17 mouse cellular contexts compared by ENCODE assay signal in genomic region chr6:43674986-43675760, GRCm38 (mm10). TPM values are rescaled to one million over a fixed set of nuclear protein-coding genes. Genes with fewer than 3 reads are reported as not detected.
DNase-seq lines count a peak whose midpoint lies in the region; ATAC-seq and TF ChIP-seq lines count a peak whose summit lies in the region.
"Had no signal": no experiment of that assay in that cellular context is flagged by ENCODE, and none has a peak within 500 bp of the region (broad histone marks: within the 10 kb centered on the region; RNA-seq: fewer than 3 reads in every experiment).

No protein-coding gene starts in this region.

- H3K4me2 ChIP-seq in forebrain, postnatal 0 days (ENCODE audit: low read depth) = no peak overlapping the region
- 0 out of 2 replicates have a peak overlapping the region, but pooled peaks have one; percentile 18 for H3K4me2 ChIP-seq in intestine, postnatal 0 days (replicated peaks; ENCODE audit: low read depth)
- H3K4me2 ChIP-seq: heart, embryonic 13.5 days; liver, embryonic 12.5 days had no signal

- no peaks in the 10 kb centered on the region for H3K27me3 ChIP-seq in forebrain, postnatal 0 days (ENCODE audit: insufficient read depth, low read length)
- H3K27me3 ChIP-seq in forebrain, embryonic 10.5 days (ENCODE audit: poor library complexity, severe bottlenecking) = no peaks in the 10 kb centered on the region
- H3K27me3 ChIP-seq in intestine, postnatal 0 days (replicated peaks; ENCODE audit: control insufficient read depth, insufficient read depth, low read length) = no peaks in the 10 kb centered on the region
- H3K27me3 ChIP-seq: heart, embryonic 13.5 days; liver, embryonic 12.5 days had no signal

- no peak for ATAC-seq in forebrain, postnatal 0 days
- ATAC-seq in intestine, postnatal 0 days = no peak
- ATAC-seq: liver, embryonic 12.5 days; Patski had no signal

- DNase-seq in forebrain, postnatal 0 days = peak; percentile 2
- DNase-seq in forebrain, embryonic 10.5 days (ENCODE audit: extremely low spot score, low spot score) = no peak
- DNase-seq in 3T3-L1 (ENCODE audit: low read depth, low spot score) = peak; percentile 8
- DNase-seq in kidney, postnatal 14 days = peak; percentile 73
- no peak for DNase-seq in cerebellum, postnatal 36 days
- DNase-seq in right cerebral cortex, adult 2 months (ENCODE audit: low spot score in 2 of 2) = no peak
- DNase-seq: B cell, adult 2 months; cerebellum, adult 9-11 months; gastrocnemius, postnatal 36 days; midbrain, embryonic 14.5 days; right cerebral cortex, postnatal 14 days; thymus, postnatal 25 days had no signal

- H3K4me3 ChIP-seq in forebrain, postnatal 0 days (ENCODE audit: low read depth, low read length) = no peak overlapping the region
- no peak overlapping the region for H3K4me3 ChIP-seq in forebrain, embryonic 10.5 days
- no peak overlapping the region for H3K4me3 ChIP-seq in intestine, postnatal 0 days (ENCODE audit: low read depth, low read length)
- H3K4me3 ChIP-seq: heart, embryonic 13.5 days; hindbrain, embryonic 10.5 days; liver, embryonic 12.5 days had no signal

- H3K9me3 ChIP-seq in forebrain, postnatal 0 days (ENCODE audit: low read length) = no peaks in the 10 kb centered on the region
- H3K9me3 ChIP-seq in forebrain, embryonic 10.5 days = no peaks in the 10 kb centered on the region
- H3K9me3 ChIP-seq in intestine, postnatal 0 days (ENCODE audit: control insufficient read depth) = no peaks in the 10 kb centered on the region
- H3K9me3 ChIP-seq: hindbrain, embryonic 10.5 days; liver, embryonic 12.5 days had no signal

- no peak overlapping the region for H3K9ac ChIP-seq in forebrain, postnatal 0 days
- no peak overlapping the region for H3K9ac ChIP-seq in intestine, postnatal 0 days (ENCODE audit: low read depth, low read length)
- H3K9ac ChIP-seq: heart, embryonic 13.5 days; liver, embryonic 12.5 days had no signal

- no peak overlapping the region for H3K27ac ChIP-seq in forebrain, postnatal 0 days (ENCODE audit: low read depth, low read length)
- no peak overlapping the region for H3K27ac ChIP-seq in forebrain, embryonic 10.5 days
- H3K27ac ChIP-seq in intestine, postnatal 0 days (ENCODE audit: low read depth, low read length) = no peak overlapping the region
- H3K27ac ChIP-seq: heart, embryonic 13.5 days; hindbrain, embryonic 10.5 days; liver, embryonic 12.5 days had no signal

- H3K36me3 ChIP-seq in forebrain, postnatal 0 days (ENCODE audit: insufficient read depth) = no peaks in the 10 kb centered on the region
- H3K36me3 ChIP-seq in forebrain, embryonic 10.5 days (replicated peaks) = no peaks in the 10 kb centered on the region
- no peaks in the 10 kb centered on the region for H3K36me3 ChIP-seq in intestine, postnatal 0 days (ENCODE audit: control insufficient read depth, insufficient read depth)
- H3K36me3 ChIP-seq: heart, embryonic 13.5 days; hindbrain, embryonic 10.5 days; liver, embryonic 12.5 days had no signal

- WGBS in forebrain, postnatal 0 days = 68% methylated on average over 3 of the region's 3 CpGs
- WGBS in forebrain, embryonic 10.5 days = 79% methylated on average over 3 of the region's 3 CpGs
- WGBS in intestine, postnatal 0 days = 47% methylated on average over 3 of the region's 3 CpGs

- no peaks in the 10 kb centered on the region for H3K4me1 ChIP-seq in forebrain, postnatal 0 days (ENCODE audit: insufficient read depth)
- peaks cover 2% of the 10 kb centered on the region; the same call in 1 of the 2 replicates for H3K4me1 ChIP-seq in forebrain, embryonic 10.5 days
- H3K4me1 ChIP-seq in intestine, postnatal 0 days (replicated peaks; ENCODE audit: control insufficient read depth, insufficient read depth, low read length) = 0 out of 2 replicates have a peak, but pooled peaks cover 7% of the 10 kb centered on the region
- H3K4me1 ChIP-seq: heart, embryonic 13.5 days; hindbrain, embryonic 10.5 days; liver, embryonic 12.5 days had no signal

- no peak for TF ChIP-seq CTCF in forebrain, postnatal 0 days (IDR thresholded peaks at IDR 0.05; ENCODE audit: low read depth)
- no peak for TF ChIP-seq CTCF in intestine, postnatal 0 days (IDR thresholded peaks at IDR 0.05; ENCODE audit: low read depth)

RNA-seq across cellular contexts. Expression of gene Tpk1, which starts 9.1 kb away (rescaled TPM):
- 4.5 and 4.7 TPM in 2 replicates for total RNA-seq in forebrain, postnatal 0 days (2014; rRNA removed)
- 4.5 and 5.0 TPM in 2 replicates for polyA plus RNA-seq in forebrain, postnatal 0 days (2015; fragmentation: Nextera tagmentation; extraction: Ambion mirVana)
- polyA plus RNA-seq in forebrain, embryonic 10.5 days (2016; fragmentation: Nextera tagmentation; extraction: Ambion mirVana) = 4.4 and 4.8 TPM in 2 replicates
- polyA plus RNA-seq in intestine, postnatal 0 days (2015; fragmentation: Nextera tagmentation; extraction: Ambion mirVana) = 21.6 and 21.9 TPM in 2 replicates

Comparison
In these comparisons a context has a peak if more than half of its experiments do, and no peak if none do; other contexts are left out.
1. DNase-seq: peak in forebrain, postnatal 0 days (single experiment), 3T3-L1 (single experiment) and kidney, postnatal 14 days (single experiment); none in forebrain, embryonic 10.5 days (single experiment), cerebellum, postnatal 36 days (0 of 2) and right cerebral cortex, adult 2 months (0 of 2).